Mouse (Mus musculus): Measurements from ENCODE around the gene Muc13.

GRCm38 (mm10) chr16:33795887-33796286 lies 2.0 kb downstream of the Muc13 start:
- TF ChIP-seq CTCF (IDR thresholded peaks at IDR 0.05; ENCODE audit: low read depth) (no peak), EP300 (optimal IDR thresholded peaks at IDR 0.05) (no peak)
